Mouse (Mus musculus): ENCODE results near the gene Elk3. TPM values are rescaled to one million over a fixed set of nuclear protein-coding genes. Genes with fewer than 3 reads are reported as not detected.
A peak's percentile ranks its signal among the peaks of the same experiment; 100 is the strongest.

The Elk3 gene
- polyA plus RNA-seq, 1 experiment from 2014 or later: 26.8 TPM

GRCm38 (mm10) chr10:93263431-93263830 lies 47.5 kb downstream of the Elk3 start:
- H3K4me3 ChIP-seq (replicated peaks): no peak overlapping the region
- H3K4me2 ChIP-seq: no peak overlapping the region
- H3K9me3 ChIP-seq: no peaks in the 10 kb centered on the region
- peaks cover 6% of the 10 kb centered on the region; the same call in 1 of the 2 replicates for H3K36me3 ChIP-seq
- no peaks in the 10 kb centered on the region for H3K27me3 ChIP-seq (replicated peaks)
- H3K9ac ChIP-seq: no peak overlapping the region
- H3K27ac ChIP-seq: no peak overlapping the region
- 77% methylated on average over 8 of the region's 8 CpGs for WGBS
- ATAC-seq (ENCODE audit: insufficient read depth, low FRiP score, low read depth): no peak
- peaks cover 20% of the 10 kb centered on the region for H3K4me1 ChIP-seq

GRCm38 (mm10) chr10:93261981-93262499 lies 48.9 kb downstream of the Elk3 start:
- Histone ChIP-seq H3K27me3 (replicated peaks) (no peaks in the 10 kb centered on the region), H3K9ac (no peak overlapping the region), H3K4me1 (peaks cover 20% of the 10 kb centered on the region), H3K9me3 (no peaks in the 10 kb centered on the region), H3K4me3 (replicated peaks) (no peak overlapping the region), H3K27ac (peak overlapping the region; percentile 38; the same call in 1 of the 2 replicates), H3K36me3 (peaks cover 6% of the 10 kb centered on the region; the same call in 1 of the 2 replicates), H3K4me2 (peak overlapping the region; percentile 17)
- 24% methylated on average over 15 of the region's 15 CpGs for WGBS
- ATAC-seq (ENCODE audit: insufficient read depth, low FRiP score, low read depth): peak; percentile 65

GRCm38 (mm10) chr10:93261132-93261980 lies 49.6 kb downstream of the Elk3 start:
- 28% methylated on average over 16 of the region's 16 CpGs for WGBS
- no peak overlapping the region for H3K4me3 ChIP-seq (replicated peaks)
- peak; percentile 41; the same call in 1 of the 2 replicates for ATAC-seq (ENCODE audit: insufficient read depth, low FRiP score, low read depth)
- H3K4me2 ChIP-seq: peak overlapping the region; percentile 17
- H3K9ac ChIP-seq: no peak overlapping the region
- no peaks in the 10 kb centered on the region for H3K9me3 ChIP-seq
- no peaks in the 10 kb centered on the region for H3K27me3 ChIP-seq (replicated peaks)
- peaks cover 20% of the 10 kb centered on the region for H3K4me1 ChIP-seq
- peak overlapping the region; percentile 38; the same call in 1 of the 2 replicates for H3K27ac ChIP-seq
- H3K36me3 ChIP-seq: peaks cover 6% of the 10 kb centered on the region; the same call in 1 of the 2 replicates

- 0 out of 2 replicates have a peak, but pooled peaks cover 3% of the 10 kb centered on the region for H3K36me3 ChIP-seq
- no peaks in the 10 kb centered on the region for H3K27me3 ChIP-seq (replicated peaks)
- peaks cover 26% of the 10 kb centered on the region for H3K4me1 ChIP-seq
- no peak overlapping the region for H3K4me2 ChIP-seq
- H3K9ac ChIP-seq: no peak overlapping the region
- H3K27ac ChIP-seq: no peak overlapping the region
- no peak overlapping the region for H3K4me3 ChIP-seq (replicated peaks)
- H3K9me3 ChIP-seq: no peaks in the 10 kb centered on the region
- ATAC-seq (ENCODE audit: insufficient read depth, low FRiP score, low read depth): no peak
- 70% methylated on average over 5 of the region's 5 CpGs for WGBS
Observed at GRCm38 (mm10) chr10:93259826-93260225, 51.1 kb downstream of the Elk3 start.

- no peak for ATAC-seq (ENCODE audit: insufficient read depth, low FRiP score, low read depth)
- H3K36me3 ChIP-seq: no peaks in the 10 kb centered on the region
- H3K27me3 ChIP-seq (replicated peaks): no peaks in the 10 kb centered on the region
- no peak overlapping the region for H3K9ac ChIP-seq
- no peak overlapping the region for H3K4me3 ChIP-seq (replicated peaks)
- no peak overlapping the region for H3K4me2 ChIP-seq
- H3K4me1 ChIP-seq: peaks cover 18% of the 10 kb centered on the region; the same call in 1 of the 2 replicates
- H3K27ac ChIP-seq: peak overlapping the region; percentile 13; the same call in 1 of the 2 replicates
- WGBS: 55% methylated on average over 13 of the region's 13 CpGs
- no peaks in the 10 kb centered on the region for H3K9me3 ChIP-seq
Observed at GRCm38 (mm10) chr10:93255294-93255693, 55.6 kb downstream of the Elk3 start.

- ATAC-seq (ENCODE audit: insufficient read depth, low FRiP score, low read depth): no peak
- H3K9me3 ChIP-seq: no peaks in the 10 kb centered on the region
- H3K27me3 ChIP-seq (replicated peaks): no peaks in the 10 kb centered on the region
- peaks cover 23% of the 10 kb centered on the region for H3K4me1 ChIP-seq
- H3K4me2 ChIP-seq: no peak overlapping the region
- H3K9ac ChIP-seq: no peak overlapping the region
- no peak overlapping the region for H3K4me3 ChIP-seq (replicated peaks)
- WGBS: 79% methylated on average over 6 of the region's 6 CpGs
- H3K36me3 ChIP-seq: no peaks in the 10 kb centered on the region; the same call in 1 of the 2 replicates
- H3K27ac ChIP-seq: no peak overlapping the region
Observed at GRCm38 (mm10) chr10:93253156-93253555, 57.8 kb downstream of the Elk3 start.

GRCm38 (mm10) chr10:93252661-93253060 lies 58.3 kb downstream of the Elk3 start:
- H3K27ac ChIP-seq: no peak overlapping the region
- no peaks in the 10 kb centered on the region for H3K27me3 ChIP-seq (replicated peaks)
- H3K36me3 ChIP-seq: no peaks in the 10 kb centered on the region; the same call in 1 of the 2 replicates
- 98% methylated on average over 2 of the region's 2 CpGs for WGBS
- H3K9ac ChIP-seq: no peak overlapping the region
- H3K4me3 ChIP-seq (replicated peaks): no peak overlapping the region
- H3K9me3 ChIP-seq: no peaks in the 10 kb centered on the region
- H3K4me1 ChIP-seq: peaks cover 26% of the 10 kb centered on the region
- H3K4me2 ChIP-seq: no peak overlapping the region
- ATAC-seq (ENCODE audit: insufficient read depth, low FRiP score, low read depth): no peak

- no peak overlapping the region for H3K9ac ChIP-seq
- peak overlapping the region; percentile 78 for H3K27ac ChIP-seq
- no peaks in the 10 kb centered on the region for H3K27me3 ChIP-seq (replicated peaks)
- peaks cover 29% of the 10 kb centered on the region for H3K4me1 ChIP-seq
- H3K4me2 ChIP-seq: no peak overlapping the region
- no peaks in the 10 kb centered on the region; the same call in 1 of the 2 replicates for H3K36me3 ChIP-seq
- H3K4me3 ChIP-seq (replicated peaks): no peak overlapping the region
- no peak for ATAC-seq (ENCODE audit: insufficient read depth, low FRiP score, low read depth)
- 71% methylated on average over 8 of the region's 8 CpGs for WGBS
- H3K9me3 ChIP-seq: no peaks in the 10 kb centered on the region
Observed at GRCm38 (mm10) chr10:93251426-93251825, 59.5 kb downstream of the Elk3 start.

- Histone ChIP-seq H3K27me3 (replicated peaks) (no peaks in the 10 kb centered on the region), H3K4me1 (peaks cover 29% of the 10 kb centered on the region), H3K4me3 (replicated peaks) (no peak overlapping the region), H3K4me2 (no peak overlapping the region), H3K36me3 (no peaks in the 10 kb centered on the region; the same call in 1 of the 2 replicates), H3K9ac (no peak overlapping the region), H3K9me3 (no peaks in the 10 kb centered on the region), H3K27ac (peak overlapping the region; percentile 78)
- 44% methylated on average over 24 of the region's 24 CpGs for WGBS
- peak; percentile 74 for ATAC-seq (ENCODE audit: insufficient read depth, low FRiP score, low read depth)
Observed at GRCm38 (mm10) chr10:93250436-93251317, 60.3 kb downstream of the Elk3 start.

- H3K27ac ChIP-seq: peak overlapping the region; percentile 78
- ATAC-seq (ENCODE audit: insufficient read depth, low FRiP score, low read depth): no peak
- WGBS: 74% methylated on average over 7 of the region's 7 CpGs
Observed at GRCm38 (mm10) chr10:93249901-93250300, 61.0 kb downstream of the Elk3 start.

GRCm38 (mm10) chr10:93248416-93248815 lies 62.5 kb downstream of the Elk3 start:
- no peak overlapping the region for H3K4me3 ChIP-seq (replicated peaks)
- H3K27me3 ChIP-seq (replicated peaks): no peaks in the 10 kb centered on the region
- peaks cover 23% of the 10 kb centered on the region for H3K4me1 ChIP-seq
- H3K4me2 ChIP-seq: no peak overlapping the region
- no peaks in the 10 kb centered on the region for H3K9me3 ChIP-seq
- ATAC-seq (ENCODE audit: insufficient read depth, low FRiP score, low read depth): no peak
- WGBS: 83% methylated on average over 8 of the region's 8 CpGs
- H3K9ac ChIP-seq: no peak overlapping the region
- H3K27ac ChIP-seq: no peak overlapping the region
- H3K36me3 ChIP-seq: no peaks in the 10 kb centered on the region; the same call in 1 of the 2 replicates

More at GRCm38 (mm10) chr10:93249901-93250300, 61.0 kb downstream of the Elk3 start:
- peaks cover 23% of the 10 kb centered on the region for H3K4me1 ChIP-seq
- no peaks in the 10 kb centered on the region for H3K9me3 ChIP-seq
- no peak overlapping the region for H3K9ac ChIP-seq
- no peaks in the 10 kb centered on the region for H3K27me3 ChIP-seq (replicated peaks)
- no peak overlapping the region for H3K4me2 ChIP-seq
- H3K4me3 ChIP-seq (replicated peaks): no peak overlapping the region
- no peaks in the 10 kb centered on the region; the same call in 1 of the 2 replicates for H3K36me3 ChIP-seq

Measured in stomach, embryonic 15.5 days (tissue).